Mouse (Mus musculus) Patski (cell line): ENCODE measurements around the gene Snx6. TPM values are rescaled to one million over a fixed set of nuclear protein-coding genes. Genes with fewer than 3 reads are reported as not detected.
"Not testable (repeated sequence)": the region's sequence is repeated elsewhere in the genome, so short reads cannot be mapped to it uniquely, and the experiment has no call there.

Experiments used
- ATAC-seq: fragments of 100-300 bp; one replicate; pipeline ENCODE4 v1.8.0; 2021
- CTCF ChIA-PET: fragments of 350-600 bp; sonication (Branson Sonifier 250); formaldehyde crosslinking; loops from one replicate; lab custom pipeline; 2022; ENCODE audit warnings: inconsistent platforms; lab: Charles Lee
- POLR2A ChIA-PET: fragments of 350-600 bp; sonication (Branson Sonifier 250); formaldehyde crosslinking; loops from one replicate; lab custom pipeline; 2022; ENCODE audit warnings: antibody characterized with exemption, inconsistent platforms; lab: Charles Lee
- DNase-seq: peaks from one replicate; pipeline ENCODE4 v3.0.0-alpha.2; 2011; ENCODE audit warnings: low read depth, low spot score
- H3K27me3 ChIP-seq: fragments of 371-371 bp; one replicate; pipeline ENCODE4 v1.5.1; 2021
- CTCF ChIP-seq: fragments of 100-300 bp; IDR thresholded peaks from one replicate; pipeline ENCODE4 v1.5.1; 2021
- in situ Hi-C: fragments of 300-500 bp; cut with MboI; formaldehyde crosslinking; loops from 3 replicates; pipeline ENCODE4 v1.11.1; 2018; ENCODE audit warnings: low pct_unique_long_range_greater_than_20kb, mixed read lengths
- polyA plus RNA-seq: library from polyadenylated mRNA; unstranded; gene quantifications from one replicate; pipeline ENCODE4 v1.2.3, GENCODE M21; 2021

Snx6 gene
- polyA plus RNA-seq, 1 experiment from 2014 or later: 114 TPM

- ATAC-seq (no peak), DNase-seq (no peak)
- no peak for TF ChIP-seq CTCF
- ChIA-PET POLR2A (no interaction called here), CTCF (no interaction called here)
- no peaks in the 10 kb centered on the region for H3K27me3 ChIP-seq
- in situ Hi-C loops: no loop called here
These were observed 8.0 kb upstream of the Snx6 start for GRCm38 (mm10) chr12:54803531-54803930.

DNA sequence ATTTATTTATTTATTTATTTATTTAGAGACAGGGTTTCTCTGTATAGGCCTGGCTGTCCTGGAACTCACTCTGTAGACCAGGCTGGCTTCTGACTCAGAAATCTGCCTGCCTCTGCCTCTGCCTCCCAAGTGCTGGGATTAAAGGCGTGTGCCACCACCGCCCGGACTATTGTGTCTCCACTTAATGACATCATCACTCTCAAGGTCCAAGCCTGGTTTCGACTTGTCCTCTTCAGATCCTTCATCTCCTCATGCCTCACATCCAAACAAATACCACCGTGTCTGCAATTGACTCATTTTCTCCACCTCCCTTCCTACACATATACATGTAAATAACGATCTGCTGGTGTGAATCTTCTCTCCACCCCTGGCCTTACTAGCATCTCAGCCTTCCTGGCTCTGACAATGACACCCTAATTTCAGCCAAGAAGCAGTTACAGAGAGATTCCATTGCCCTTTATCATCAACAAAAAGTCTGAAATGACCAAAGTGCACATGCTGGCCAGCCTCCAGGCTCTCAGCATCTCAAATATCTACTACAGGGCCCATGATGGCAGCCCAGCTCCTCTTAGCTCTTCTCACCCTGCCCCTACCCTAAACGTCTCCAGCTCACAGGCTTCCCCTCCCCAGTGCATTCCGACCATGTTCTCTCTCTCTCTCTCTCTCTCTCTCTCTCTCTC lies 1.2 kb upstream of the Snx6 start:
- in situ Hi-C loops: no loop called here
- no peaks in the 10 kb centered on the region for H3K27me3 ChIP-seq
- ChIA-PET CTCF (no interaction called here), POLR2A (no interaction called here)
- no peak for TF ChIP-seq CTCF
- ATAC-seq (no peak), DNase-seq (no peak)

- ChIA-PET CTCF (no interaction called here), POLR2A (no interaction called here)
- no peaks in the 10 kb centered on the region for H3K27me3 ChIP-seq
- in situ Hi-C loops: no loop called here
- no peak for DNase-seq
- no peak for TF ChIP-seq CTCF
- no peak for ATAC-seq
These were observed 1.1 kb downstream of the Snx6 start for GRCm38 (mm10) chr12:54794392-54794791.

DNA sequence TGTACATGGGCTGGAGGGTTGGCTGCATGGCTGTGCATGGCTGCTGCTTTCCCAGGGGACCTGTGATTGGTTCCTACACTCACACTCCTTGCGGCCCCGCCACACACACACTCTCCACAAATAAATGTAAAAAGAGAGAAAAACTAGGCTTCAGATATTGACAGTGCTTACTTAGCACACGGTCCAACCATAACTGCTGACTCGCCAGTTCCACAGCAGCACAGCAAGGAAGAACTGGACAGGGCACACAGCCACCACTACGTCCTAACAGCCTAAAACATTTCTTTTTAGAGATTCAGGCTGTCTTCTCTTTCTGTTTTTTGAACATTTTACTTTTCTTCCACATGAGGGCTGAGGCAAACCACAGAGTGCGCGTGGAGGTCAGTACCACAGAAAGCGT lies 4.0 kb downstream of the Snx6 start:
- ATAC-seq: no peak

DNA sequence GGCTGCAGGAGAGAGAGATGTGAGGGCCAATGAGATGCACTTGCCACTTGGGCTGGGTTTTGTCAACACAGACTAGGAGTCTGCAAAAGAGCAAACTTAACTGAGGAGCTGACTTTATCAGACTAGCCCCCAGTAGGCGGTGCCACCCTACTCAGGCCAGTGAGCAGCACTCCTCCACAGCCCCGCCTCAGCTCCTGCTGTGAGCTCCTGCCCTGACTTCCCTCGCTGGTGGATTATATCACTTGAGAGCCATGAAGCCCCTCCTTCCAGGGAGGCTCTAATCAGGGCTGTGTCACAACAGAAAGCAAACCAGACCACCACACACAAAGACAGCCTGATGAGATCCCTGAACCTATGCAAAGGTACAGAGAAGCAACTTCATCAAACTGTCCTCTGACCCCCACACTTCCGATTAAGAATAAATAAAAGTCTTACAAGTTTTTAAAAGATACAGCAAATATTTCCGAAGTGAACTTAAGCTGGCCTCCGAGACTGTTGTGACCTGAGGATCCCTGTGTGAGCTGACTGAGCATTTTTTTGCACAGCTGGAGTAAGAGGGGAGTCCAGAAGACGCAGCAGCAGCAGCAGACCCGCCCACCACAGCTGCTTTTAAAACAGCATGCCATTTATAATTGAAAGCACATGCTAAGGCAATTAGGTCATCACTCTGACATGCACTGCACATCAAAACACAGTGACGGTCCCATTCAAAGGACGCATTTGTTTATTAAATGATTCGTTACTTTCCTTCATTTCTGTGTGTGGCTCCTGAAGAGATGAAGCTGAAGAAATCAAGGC lies 6.0 kb downstream of the Snx6 start:
- H3K27me3 ChIP-seq: no peaks in the 10 kb centered on the region
- POLR2A ChIA-PET: interaction anchor here (1.1 kb wide), 1 partner anchor 18 kb away, joined by 3 read pairs; no protein-coding TSS in a partner anchor
- in situ Hi-C loops: no loop called here
- CTCF ChIA-PET: interaction anchor here (1.4 kb wide), 1 partner anchor 17 kb away, joined by 4 read pairs; no protein-coding TSS in a partner anchor
- no peak for TF ChIP-seq CTCF
- no peak for DNase-seq
- no peak for ATAC-seq

More for the DNA sequence above, 4.0 kb downstream of the Snx6 start:
- ChIA-PET CTCF (interaction anchor here (1.4 kb wide), 1 partner anchor 19 kb away, joined by 4 read pairs; no protein-coding TSS in a partner anchor), POLR2A (interaction anchor here (0.6 kb wide), 1 partner anchor 500 kb away, joined by 3 read pairs; no protein-coding TSS in a partner anchor)
- in situ Hi-C loops: no loop called here
- DNase-seq: no peak
- no peak for TF ChIP-seq CTCF
- H3K27me3 ChIP-seq: no peaks in the 10 kb centered on the region

GRCm38 (mm10) chr12:54763624-54764023 lies 31.9 kb downstream of the Snx6 start:
- ChIA-PET POLR2A (no interaction called here), CTCF (no interaction called here)
- in situ Hi-C loops: no loop called here
- DNase-seq (no peak), ATAC-seq (no peak)
- no peaks in the 10 kb centered on the region for H3K27me3 ChIP-seq
- TF ChIP-seq CTCF: no peak

DNA sequence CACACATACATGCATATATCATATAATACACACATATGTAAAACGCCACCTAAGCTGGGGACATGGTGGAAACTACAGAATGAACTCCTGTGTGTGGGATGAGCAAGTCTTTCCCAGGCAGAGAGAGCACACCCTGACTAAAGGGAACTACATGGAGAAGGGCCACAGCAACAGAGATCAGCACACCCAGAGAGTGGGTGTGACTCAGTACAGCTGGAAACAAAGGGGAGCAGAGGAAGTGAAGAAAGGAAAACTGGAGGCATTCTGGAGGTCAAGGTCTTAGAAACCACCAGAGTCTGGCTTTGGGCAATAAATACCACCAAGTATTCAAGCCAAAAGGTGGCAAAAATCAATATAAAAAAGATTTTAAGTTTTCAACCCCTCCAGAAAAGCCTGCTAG lies 34.8 kb downstream of the Snx6 start:
- in situ Hi-C loops: no loop called here
- ATAC-seq (no peak), DNase-seq (no peak)
- CTCF ChIA-PET: no interaction called here
- no peak for TF ChIP-seq CTCF
- no peaks in the 10 kb centered on the region for H3K27me3 ChIP-seq
- POLR2A ChIA-PET: no interaction called here

GRCm38 (mm10) chr12:54758846-54759245 lies 36.7 kb downstream of the Snx6 start:
- ChIA-PET CTCF (no interaction called here), POLR2A (no interaction called here)
- H3K27me3 ChIP-seq: no peaks in the 10 kb centered on the region
- ATAC-seq (no peak), DNase-seq (no peak)
- in situ Hi-C loops: no loop called here
- peak; percentile 51 for TF ChIP-seq CTCF

DNA sequence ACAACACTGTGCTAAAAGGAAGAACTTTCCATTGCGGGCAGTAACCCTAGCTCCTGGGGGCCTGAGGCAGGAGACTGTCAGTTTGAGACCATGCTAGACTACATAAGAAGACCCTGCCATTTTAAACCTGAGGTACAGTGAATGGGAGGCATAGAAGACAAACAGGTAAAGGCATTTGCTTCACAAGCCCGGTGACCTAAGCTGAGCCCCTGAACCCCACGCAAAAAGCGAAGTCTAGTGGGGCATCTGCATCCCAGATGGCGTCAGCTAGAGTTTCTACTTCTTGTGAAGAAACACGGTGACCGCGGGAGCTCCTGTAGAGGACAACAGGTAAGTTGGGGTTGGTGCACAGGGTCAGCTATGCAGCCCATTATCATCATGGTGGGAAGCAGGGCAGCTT lies 46.9 kb downstream of the Snx6 start:
- in situ Hi-C loops: no loop called here
- no peak for DNase-seq
- ChIA-PET CTCF (interaction anchor here (1.2 kb wide), 1 partner anchor 25 kb away, joined by 5 read pairs; no protein-coding TSS in a partner anchor), POLR2A (interaction anchor here (0.5 kb wide), 1 partner anchor 18 kb away, joined by 5 read pairs; no protein-coding TSS in a partner anchor)
- no peaks in the 10 kb centered on the region for H3K27me3 ChIP-seq
- no peak for ATAC-seq
- TF ChIP-seq CTCF: no peak

- POLR2A ChIA-PET, DNase-seq, in situ Hi-C loops, CTCF ChIA-PET, H3K27me3 ChIP-seq: not testable (repeated sequence)
- peak; percentile 6 for ATAC-seq
These were observed 56.8 kb downstream of the Snx6 start for GRCm38 (mm10) chr12:54738661-54739243.

DNA sequence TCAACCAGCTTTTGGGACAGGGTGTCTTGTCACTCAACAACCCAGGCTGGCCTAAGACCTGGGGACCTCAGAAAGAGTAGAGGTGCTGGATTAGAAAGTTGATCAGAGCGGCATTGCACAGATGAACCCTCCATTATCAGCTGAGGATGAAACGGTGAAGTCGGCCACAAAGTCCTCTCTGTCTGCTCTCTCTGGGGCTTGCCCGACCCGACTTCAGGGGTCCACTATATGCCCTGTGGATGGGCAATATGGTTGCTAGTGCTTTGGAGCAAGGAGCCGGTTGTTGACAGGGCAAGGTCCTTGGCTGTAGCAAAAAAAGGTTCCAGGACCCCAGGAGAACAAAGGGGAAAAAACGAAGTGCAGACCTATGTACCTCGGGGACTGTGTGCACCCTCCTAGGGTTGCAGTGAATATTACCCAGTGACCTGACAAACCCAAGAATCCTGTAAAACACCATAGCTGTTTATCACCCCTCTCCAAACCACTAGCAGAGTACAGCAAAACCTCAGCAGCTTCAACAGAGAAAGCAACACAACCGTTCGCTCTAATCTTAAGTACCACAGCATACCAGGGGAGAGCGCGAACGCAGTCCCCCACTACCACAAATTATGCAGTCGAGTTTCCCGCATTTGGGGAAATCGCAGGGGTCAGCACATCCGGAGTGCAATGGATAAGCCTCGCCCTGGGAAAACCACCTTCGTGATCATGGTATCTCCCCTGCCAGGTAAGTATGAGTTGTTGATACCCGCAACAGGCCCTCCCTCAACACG lies 57.4 kb downstream of the Snx6 start:
- CTCF ChIA-PET, H3K27me3 ChIP-seq, POLR2A ChIA-PET, DNase-seq, in situ Hi-C loops: not testable (repeated sequence)
- peak; percentile 41 for ATAC-seq

GRCm38 (mm10) chr12:54734307-54735131 lies 61.0 kb downstream of the Snx6 start:
- CTCF ChIA-PET, in situ Hi-C loops, H3K27me3 ChIP-seq, POLR2A ChIA-PET, DNase-seq: not testable (repeated sequence)
- peak; percentile 27 for ATAC-seq
